Mouse (Mus musculus) brain, embryonic 14.5 days (tissue): Measurements from ENCODE around the gene Erg.

Experiments
- CTCF ChIP-seq: fragments of 200-500 bp; IDR thresholded peaks from 2 replicates; pipeline ENCODE4 v1.5.1; 2012; ENCODE audit warnings: inconsistent platforms, mild to moderate bottlenecking, moderate library complexity, borderline replicate concordance; ENCODE audit not compliant: insufficient read depth, insufficient read length; ENCODE audit errors: extremely low read depth
- POLR2A ChIP-seq: fragments of 200-500 bp; IDR thresholded peaks from 2 replicates; pipeline ENCODE4 v1.6.1; 2012; ENCODE audit warnings: mild to moderate bottlenecking, inconsistent platforms, borderline replicate concordance; ENCODE audit not compliant: poor library complexity, insufficient read depth, insufficient read length, severe bottlenecking; ENCODE audit errors: extremely low read depth

- TF ChIP-seq CTCF (no peak), POLR2A (no peak)
Measured at GRCm38 (mm10) chr16:95376364-95376763, 210.0 kb downstream of the Erg start.
